7 mouse cellular contexts compared by ENCODE assay signal in genomic region chr1:38664777-38665176, GRCm38 (mm10). TPM values are rescaled to one million over a fixed set of nuclear protein-coding genes. Genes with fewer than 3 reads are reported as not detected.
DNase-seq lines count a peak whose midpoint lies in the region; ATAC-seq lines count a peak whose summit lies in the region.

TSS of gene Aff3 (minus strand) at chr1:38664955.

- no peak within 1 kb of the TSS for H3K4me2 ChIP-seq in neural tube, embryonic 11.5 days (ENCODE audit: low read depth)
- H3K4me2 ChIP-seq in forebrain, embryonic 14.5 days (ENCODE audit: low read length), result no peak within 1 kb of the TSS
- no peak within 1 kb of the TSS for H3K4me2 ChIP-seq in limb, embryonic 15.5 days
- no peak within 1 kb of the TSS for H3K4me2 ChIP-seq in neural tube, embryonic 15.5 days

- no peaks in the 10 kb centered on the region for H3K27me3 ChIP-seq in neural tube, embryonic 11.5 days (ENCODE audit: control insufficient read depth, insufficient read depth, low read length)
- H3K27me3 ChIP-seq in forebrain, embryonic 14.5 days (replicated peaks; ENCODE audit: control insufficient read depth, insufficient read depth, low read length), result no peaks in the 10 kb centered on the region
- H3K27me3 ChIP-seq in limb, embryonic 15.5 days, result no peaks in the 10 kb centered on the region
- no peaks in the 10 kb centered on the region for H3K27me3 ChIP-seq in neural tube, embryonic 15.5 days (replicated peaks)

- no peak for ATAC-seq in neural tube, embryonic 11.5 days (ENCODE audit: insufficient read depth, low FRiP score, low TSS enrichment)
- ATAC-seq in forebrain, embryonic 14.5 days, result no peak
- ATAC-seq in limb, embryonic 15.5 days (ENCODE audit: insufficient number of reproducible peaks, low FRiP score, low TSS enrichment, low read depth), result no peak
- no peak for ATAC-seq in neural tube, embryonic 15.5 days (ENCODE audit: low FRiP score)
- no peak for ATAC-seq in erythroblast, adult 5-6 weeks (replicated peaks; ENCODE audit: low FRiP score, poor library complexity, severe bottlenecking)

- no peaks in the 10 kb centered on the region for H3K4me1 ChIP-seq in neural tube, embryonic 11.5 days (ENCODE audit: control insufficient read depth, insufficient read depth, low read length)
- no peaks in the 10 kb centered on the region for H3K4me1 ChIP-seq in forebrain, embryonic 14.5 days (ENCODE audit: control insufficient read depth, insufficient read depth, low read length)
- peaks cover 12% of the 10 kb centered on the region for H3K4me1 ChIP-seq in limb, embryonic 15.5 days
- no peaks in the 10 kb centered on the region for H3K4me1 ChIP-seq in neural tube, embryonic 15.5 days

- 91% methylated on average over 13 of the region's 13 CpGs for whole genome bisulfite sequencing in neural tube, embryonic 11.5 days
- 94% methylated on average over 13 of the region's 13 CpGs for WGBS in forebrain, embryonic 14.5 days
- 69% methylated on average over 13 of the region's 13 CpGs for WGBS in limb, embryonic 15.5 days
- WGBS in neural tube, embryonic 15.5 days, result 89% methylated on average over 13 of the region's 13 CpGs

- H3K4me3 ChIP-seq in neural tube, embryonic 11.5 days (ENCODE audit: low read depth, low read length), result no peak within 1 kb of the TSS
- H3K4me3 ChIP-seq in forebrain, embryonic 14.5 days (ENCODE audit: low read depth, low read length), result no peak within 1 kb of the TSS
- no peak within 1 kb of the TSS for H3K4me3 ChIP-seq in limb, embryonic 15.5 days
- H3K4me3 ChIP-seq in neural tube, embryonic 15.5 days (replicated peaks), result no peak within 1 kb of the TSS

- no peak within 1 kb of the TSS for H3K27ac ChIP-seq in neural tube, embryonic 11.5 days (ENCODE audit: low read depth, low read length)
- no peak within 1 kb of the TSS for H3K27ac ChIP-seq in forebrain, embryonic 14.5 days (ENCODE audit: low read depth, low read length)
- no peak within 1 kb of the TSS for H3K27ac ChIP-seq in limb, embryonic 15.5 days
- H3K27ac ChIP-seq in neural tube, embryonic 15.5 days (replicated peaks), result no peak within 1 kb of the TSS

- DNase-seq in neural tube, embryonic 11.5 days (ENCODE audit: low spot score), result no peak
- no peak for DNase-seq in neural tube, embryonic 10.5 days (ENCODE audit: extremely low spot score, low spot score)
- no peak for DNase-seq in forebrain, embryonic 14.5 days (ENCODE audit: low spot score)
- DNase-seq in frontal cortex, postnatal 36 days (ENCODE audit: low spot score in 2 of 2), result no peak

- H3K36me3 ChIP-seq in neural tube, embryonic 11.5 days (ENCODE audit: control insufficient read depth, insufficient read depth, low read length), result no peaks in the 10 kb centered on the region
- H3K36me3 ChIP-seq in forebrain, embryonic 14.5 days (ENCODE audit: control insufficient read depth, insufficient read depth, low read length), result no peaks in the 10 kb centered on the region
- H3K36me3 ChIP-seq in limb, embryonic 15.5 days, result no peaks in the 10 kb centered on the region
- H3K36me3 ChIP-seq in neural tube, embryonic 15.5 days, result no peaks in the 10 kb centered on the region

- H3K9ac ChIP-seq in neural tube, embryonic 11.5 days (ENCODE audit: low read length), result no peak within 1 kb of the TSS
- H3K9ac ChIP-seq in forebrain, embryonic 14.5 days (ENCODE audit: low read length), result no peak within 1 kb of the TSS
- H3K9ac ChIP-seq in limb, embryonic 15.5 days, result no peak within 1 kb of the TSS
- H3K9ac ChIP-seq in neural tube, embryonic 15.5 days (replicated peaks), result no peak within 1 kb of the TSS

- no peaks in the 10 kb centered on the region for H3K9me3 ChIP-seq in neural tube, embryonic 11.5 days (ENCODE audit: control insufficient read depth, low read length)
- no peaks in the 10 kb centered on the region for H3K9me3 ChIP-seq in forebrain, embryonic 14.5 days (replicated peaks; ENCODE audit: control insufficient read depth, low read length)
- H3K9me3 ChIP-seq in limb, embryonic 15.5 days, result no peaks in the 10 kb centered on the region
- H3K9me3 ChIP-seq in neural tube, embryonic 15.5 days (replicated peaks), result no peaks in the 10 kb centered on the region

RNA-seq across cellular contexts. Expression of gene Aff3, which starts in this region (rescaled TPM):
- 33.3 and 34.6 TPM in 2 replicates for polyA plus RNA-seq in neural tube, embryonic 11.5 days (2014; fragmentation: Nextera tagmentation; extraction: Ambion mirVana)
- 15.5 TPM in 2 replicates for polyA plus RNA-seq in forebrain, embryonic 14.5 days (2014; fragmentation: Nextera tagmentation; extraction: Ambion mirVana)
- polyA plus RNA-seq in limb, embryonic 15.5 days (2015; fragmentation: Nextera tagmentation; extraction: Ambion mirVana), result 10.1 and 12.0 TPM in 2 replicates
- polyA plus RNA-seq in neural tube, embryonic 15.5 days (2015; fragmentation: Nextera tagmentation; extraction: Ambion mirVana), result 22.9 and 33.1 TPM in 2 replicates
- total RNA-seq in erythroblast, adult 5-6 weeks (2015; ENCODE audit: low replicate concordance), result 5.2 and 15.0 TPM in 2 replicates
- 0.98 and 2.0 TPM in 2 replicates for total RNA-seq in erythroblast, adult 5-6 weeks (2017; ENCODE audit: low replicate concordance)
